Mouse (Mus musculus) lung, postnatal 0 days (tissue): ENCODE data around the gene Chd6.

Source experiments
- CTCF ChIP-seq: IDR thresholded peaks from 2 replicates; pipeline ENCODE4 v1.5.1; 2016; ENCODE audit warnings: antibody characterized with exemption, mild to moderate bottlenecking
- EP300 ChIP-seq: IDR thresholded peaks from 2 replicates; pipeline ENCODE4 v1.6.1; 2016; ENCODE audit warnings: antibody characterized with exemption, mild to moderate bottlenecking, control low read depth

- no peak for TF ChIP-seq CTCF
- TF ChIP-seq EP300, result no peak
Observed at GRCm38 (mm10) chr2:161138672-161139536, 30.0 kb upstream of the Chd6 start.
